Mouse (Mus musculus) heart, postnatal 0 days (tissue): Measurements from ENCODE around the gene Rbm47.

ENCODE experiments used
- CTCF ChIP-seq: IDR thresholded peaks from 2 replicates; pipeline ENCODE4 v1.5.1; 2016; ENCODE audit warnings: antibody characterized with exemption, control low read depth, low read depth
- EP300 ChIP-seq: IDR thresholded peaks from 2 replicates; pipeline ENCODE4 v1.6.1; 2016; ENCODE audit warnings: antibody characterized with exemption, low read depth

- TF ChIP-seq CTCF (no peak), EP300 (no peak)
Measured at GRCm38 (mm10) chr5:66103386-66103785, 69.5 kb downstream of the Rbm47 start.
